Mouse (Mus musculus) forebrain, embryonic 16.5 days (tissue): ENCODE measurements around the gene Ankrd33b. TPM values are rescaled to one million over a fixed set of nuclear protein-coding genes. Genes with fewer than 3 reads are reported as not detected.

ENCODE experiments used
- ATAC-seq: fragments of 200-750 bp; cut with Nextera tagmentation; 2 replicates; pipeline ENCODE4 v1.8.0; 2017; ENCODE audit warnings: mild to moderate bottlenecking, moderate library complexity
- H3K27ac ChIP-seq: fragments of 300-500 bp; sonication (generic); 2 replicates; pipeline ENCODE4 v1.5.1; 2014; ENCODE audit warnings: low read length, control low read depth
- H3K27me3 ChIP-seq: fragments of 300-500 bp; sonication (generic); replicated peaks from 2 replicates; pipeline ENCODE4 v1.6.1; 2014; ENCODE audit warnings: low read length; ENCODE audit not compliant: control insufficient read depth, insufficient read depth
- H3K36me3 ChIP-seq: fragments of 300-500 bp; sonication (generic); 2 replicates; pipeline ENCODE4 v1.6.1; 2014; ENCODE audit not compliant: control insufficient read depth, insufficient read depth
- H3K4me1 ChIP-seq: fragments of 300-500 bp; sonication (generic); replicated peaks from 2 replicates; pipeline ENCODE4 v1.6.1; 2014; ENCODE audit warnings: low read length; ENCODE audit not compliant: control insufficient read depth, insufficient read depth
- H3K4me2 ChIP-seq: fragments of 300-500 bp; sonication (generic); 2 replicates; pipeline ENCODE4 v1.6.1; 2014; ENCODE audit warnings: mild to moderate bottlenecking, low read length, control low read depth
- H3K4me3 ChIP-seq: fragments of 300-500 bp; sonication (generic); replicated peaks from 2 replicates; pipeline ENCODE4 v1.5.1; 2014; ENCODE audit warnings: mild to moderate bottlenecking, low read length, control low read depth
- H3K9ac ChIP-seq: fragments of 300-500 bp; sonication (generic); replicated peaks from 2 replicates; pipeline ENCODE4 v1.6.1; 2014; ENCODE audit warnings: low read depth, low read length, control low read depth
- H3K9me3 ChIP-seq: fragments of 300-500 bp; sonication (generic); 2 replicates; pipeline ENCODE4 v1.6.1; 2016; ENCODE audit warnings: low read length; ENCODE audit not compliant: control insufficient read depth
- WGBS: fragments of 180-500 bp; shearing (Covaris S2); extraction: QIAGEN DNeasy Blood & Tissue Kit; methylation state at CpG from one replicate; pipeline ENCODE4 v1.1.7; 2014; 5-methylcytosine and 5-hydroxymethylcytosine counted together
- polyA plus RNA-seq: library from polyadenylated mRNA; unstranded; fragments of >200 nt; fragmentation: Nextera tagmentation; extraction: Ambion mirVana; gene quantifications from 2 replicates; pipeline ENCODE4 v1.2.1, GENCODE M21; 2015

Ankrd33b gene
- polyA plus RNA-seq, 1 experiment from 2014 or later, result 0.53 TPM

GRCm38 (mm10) chr15:31254939-31255535 is 112.5 kb downstream of the Ankrd33b start:
- 85% methylated on average over 9 of the region's 9 CpGs for WGBS
- ATAC-seq, result no peak
- peaks cover 13% of the 10 kb centered on the region for H3K4me1 ChIP-seq
- H3K4me3 ChIP-seq, result no peak overlapping the region
- no peak overlapping the region for H3K9ac ChIP-seq
- no peaks in the 10 kb centered on the region for H3K36me3 ChIP-seq
- no peaks in the 10 kb centered on the region for H3K9me3 ChIP-seq
- H3K27me3 ChIP-seq, result no peaks in the 10 kb centered on the region
- H3K27ac ChIP-seq, result no peak overlapping the region
- H3K4me2 ChIP-seq, result no peak overlapping the region

DNA sequence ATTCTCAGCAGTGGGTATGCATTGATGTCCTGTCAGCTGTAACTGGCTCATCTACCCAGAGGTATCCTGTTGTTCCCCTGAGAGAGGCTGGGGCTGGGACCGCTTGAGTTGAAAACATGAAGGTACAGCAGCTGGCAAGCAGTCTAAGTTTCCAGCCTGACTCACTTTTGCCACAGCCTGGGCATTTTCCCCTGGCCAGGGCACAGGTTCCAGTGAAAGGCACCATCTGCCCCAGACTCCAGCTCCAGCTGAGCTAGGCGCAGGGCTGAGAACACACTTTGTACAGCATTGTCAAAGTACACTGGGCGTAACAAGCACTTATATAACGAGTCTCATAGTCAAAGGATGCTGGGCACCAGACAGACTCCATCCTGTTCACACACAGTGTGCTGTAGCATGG is 113.6 kb downstream of the Ankrd33b start:
- Histone ChIP-seq H3K9me3 (no peaks in the 10 kb centered on the region), H3K27ac (no peak overlapping the region), H3K9ac (no peak overlapping the region), H3K4me2 (no peak overlapping the region), H3K27me3 (no peaks in the 10 kb centered on the region), H3K36me3 (no peaks in the 10 kb centered on the region), H3K4me1 (peaks cover 13% of the 10 kb centered on the region), H3K4me3 (no peak overlapping the region)
- ATAC-seq, result no peak
- WGBS, result 59% methylated on average over 4 of the region's 4 CpGs

DNA sequence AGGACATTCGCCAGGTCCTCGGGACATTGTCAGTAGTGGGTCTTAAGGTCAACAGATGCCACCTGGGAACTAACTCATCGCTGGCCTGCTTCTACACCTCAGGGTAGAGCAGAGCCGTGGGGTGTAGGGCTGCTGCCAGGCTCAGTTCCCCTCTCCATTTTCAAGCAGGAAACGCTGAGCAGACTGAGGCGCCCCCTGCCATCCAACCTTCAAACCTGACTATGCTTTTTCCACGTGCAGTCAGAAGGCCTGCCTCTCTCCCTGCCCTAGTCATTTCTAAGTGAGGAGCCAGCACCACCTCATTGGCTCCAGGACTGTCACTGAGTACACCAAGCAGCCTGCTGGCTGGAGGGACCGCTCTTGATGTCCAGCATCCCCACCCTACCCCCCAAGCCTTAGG is 114.1 kb downstream of the Ankrd33b start:
- WGBS, result 76% methylated on average over 8 of the region's 8 CpGs
- no peak for ATAC-seq
- no peak overlapping the region for H3K27ac ChIP-seq

GRCm38 (mm10) chr15:31252590-31253311 is 114.8 kb downstream of the Ankrd33b start:
- WGBS, result 84% methylated on average over 16 of the region's 16 CpGs
- Histone ChIP-seq H3K9me3 (no peaks in the 10 kb centered on the region), H3K4me2 (no peak overlapping the region), H3K4me3 (no peak overlapping the region), H3K4me1 (peaks cover 13% of the 10 kb centered on the region), H3K27ac (no peak overlapping the region), H3K36me3 (no peaks in the 10 kb centered on the region), H3K27me3 (no peaks in the 10 kb centered on the region), H3K9ac (no peak overlapping the region)
- ATAC-seq, result no peak

More for the DNA sequence above, 114.1 kb downstream of the Ankrd33b start:
- Histone ChIP-seq H3K9me3 (no peaks in the 10 kb centered on the region), H3K4me3 (no peak overlapping the region), H3K9ac (no peak overlapping the region), H3K4me1 (peaks cover 13% of the 10 kb centered on the region), H3K36me3 (no peaks in the 10 kb centered on the region), H3K27me3 (no peaks in the 10 kb centered on the region), H3K4me2 (no peak overlapping the region)

DNA sequence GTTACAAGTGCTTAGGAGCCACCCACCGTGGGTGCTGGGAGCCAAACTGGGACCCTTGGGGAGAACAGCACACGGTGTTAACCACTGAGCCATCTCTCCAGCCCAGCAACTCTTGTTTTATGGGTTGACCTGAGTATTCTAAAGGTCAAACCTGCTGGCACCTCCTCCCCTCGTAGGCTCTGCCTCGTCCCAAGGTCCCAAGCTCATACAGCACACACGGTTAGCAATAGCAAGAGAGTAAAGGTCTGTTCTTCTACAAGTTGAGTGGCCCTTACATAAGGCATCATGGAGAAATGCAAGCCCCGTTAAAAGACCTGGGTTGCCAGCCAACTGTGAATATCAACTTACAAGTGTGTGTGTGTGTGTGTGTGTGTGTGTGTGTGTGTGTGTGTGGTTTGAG is 116.3 kb downstream of the Ankrd33b start:
- no peak overlapping the region for H3K27ac ChIP-seq
- ATAC-seq, result no peak

GRCm38 (mm10) chr15:31250676-31251075 is 116.8 kb downstream of the Ankrd33b start:
- no peak overlapping the region for H3K4me3 ChIP-seq
- no peak for ATAC-seq
- no peak overlapping the region for H3K27ac ChIP-seq
- no peaks in the 10 kb centered on the region for H3K27me3 ChIP-seq
- H3K36me3 ChIP-seq, result no peaks in the 10 kb centered on the region
- 50% methylated on average over 3 of the region's 3 CpGs for WGBS
- H3K9me3 ChIP-seq, result no peaks in the 10 kb centered on the region
- H3K4me1 ChIP-seq, result peaks cover 11% of the 10 kb centered on the region
- no peak overlapping the region for H3K9ac ChIP-seq
- no peak overlapping the region for H3K4me2 ChIP-seq

More for the DNA sequence above, 116.3 kb downstream of the Ankrd33b start:
- Histone ChIP-seq H3K36me3 (no peaks in the 10 kb centered on the region), H3K27me3 (no peaks in the 10 kb centered on the region), H3K9me3 (no peaks in the 10 kb centered on the region), H3K4me2 (no peak overlapping the region), H3K4me3 (no peak overlapping the region), H3K9ac (no peak overlapping the region), H3K4me1 (peaks cover 11% of the 10 kb centered on the region)
- 89% methylated on average over 6 of the region's 6 CpGs for WGBS

DNA sequence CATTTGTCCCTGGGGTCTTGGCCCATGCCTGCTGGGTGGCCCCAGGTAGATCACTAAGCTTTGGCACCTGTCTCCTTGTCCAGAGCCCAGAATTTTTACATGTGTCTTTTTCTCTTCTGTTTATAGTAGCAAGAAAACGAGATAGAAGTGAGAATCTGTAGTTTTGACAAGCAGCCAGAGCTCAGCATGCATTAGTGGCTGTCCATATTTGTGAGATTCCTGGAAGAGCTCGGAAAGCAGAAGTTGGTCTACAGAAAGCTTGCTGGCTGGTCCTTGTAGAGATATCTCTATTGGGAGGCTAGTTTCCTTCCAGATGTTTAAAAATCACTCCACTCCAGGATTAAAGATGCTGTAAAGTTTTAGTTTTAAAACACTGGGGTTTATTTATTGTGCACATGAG is 117.5 kb downstream of the Ankrd33b start:
- H3K4me1 ChIP-seq, result peaks cover 11% of the 10 kb centered on the region
- no peaks in the 10 kb centered on the region for H3K27me3 ChIP-seq
- no peak overlapping the region for H3K4me2 ChIP-seq
- no peak overlapping the region for H3K27ac ChIP-seq
- no peak overlapping the region for H3K4me3 ChIP-seq
- no peak for ATAC-seq
- 51% methylated on average over 2 of the region's 2 CpGs for WGBS
- H3K9ac ChIP-seq, result no peak overlapping the region
- H3K36me3 ChIP-seq, result no peaks in the 10 kb centered on the region
- H3K9me3 ChIP-seq, result no peaks in the 10 kb centered on the region

DNA sequence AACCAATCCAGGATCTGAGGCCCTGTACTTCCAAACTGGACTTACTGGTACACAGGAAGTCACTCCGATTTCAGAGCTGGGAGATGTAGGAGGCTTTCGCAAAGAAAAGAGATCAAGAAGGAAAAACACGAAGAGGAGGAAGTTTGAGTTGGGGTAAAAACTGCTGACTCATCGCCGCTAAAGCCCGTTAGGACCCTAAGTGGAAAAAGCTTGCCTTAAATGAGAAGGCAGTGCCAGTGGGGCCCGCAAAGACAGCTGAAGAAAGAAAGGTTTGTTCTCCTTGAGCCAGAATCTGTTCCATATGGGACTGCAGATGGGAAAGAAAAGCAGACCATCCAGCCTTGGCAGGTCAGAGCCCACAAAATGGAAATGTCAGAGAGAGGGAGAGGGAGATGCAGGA is 118.6 kb downstream of the Ankrd33b start:
- no peak overlapping the region for H3K4me3 ChIP-seq
- H3K9me3 ChIP-seq, result no peaks in the 10 kb centered on the region
- peaks cover 11% of the 10 kb centered on the region for H3K4me1 ChIP-seq
- ATAC-seq, result no peak
- no peaks in the 10 kb centered on the region for H3K36me3 ChIP-seq
- 69% methylated on average over 7 of the region's 7 CpGs for WGBS
- H3K27ac ChIP-seq, result no peak overlapping the region
- H3K27me3 ChIP-seq, result no peaks in the 10 kb centered on the region
- H3K9ac ChIP-seq, result no peak overlapping the region
- H3K4me2 ChIP-seq, result no peak overlapping the region

- Histone ChIP-seq H3K36me3 (no peaks in the 10 kb centered on the region), H3K27ac (no peak overlapping the region), H3K9me3 (no peaks in the 10 kb centered on the region), H3K4me3 (no peak overlapping the region), H3K4me2 (no peak overlapping the region), H3K9ac (no peak overlapping the region), H3K27me3 (no peaks in the 10 kb centered on the region), H3K4me1 (peaks cover 11% of the 10 kb centered on the region)
- ATAC-seq, result peak; percentile 34
- WGBS, result 68% methylated on average over 9 of the region's 9 CpGs
Measured at GRCm38 (mm10) chr15:31247035-31247434, 120.5 kb downstream of the Ankrd33b start.
